Comparison of ENCODE assay signal across 8 mouse cellular contexts in the genomic region with DNA sequence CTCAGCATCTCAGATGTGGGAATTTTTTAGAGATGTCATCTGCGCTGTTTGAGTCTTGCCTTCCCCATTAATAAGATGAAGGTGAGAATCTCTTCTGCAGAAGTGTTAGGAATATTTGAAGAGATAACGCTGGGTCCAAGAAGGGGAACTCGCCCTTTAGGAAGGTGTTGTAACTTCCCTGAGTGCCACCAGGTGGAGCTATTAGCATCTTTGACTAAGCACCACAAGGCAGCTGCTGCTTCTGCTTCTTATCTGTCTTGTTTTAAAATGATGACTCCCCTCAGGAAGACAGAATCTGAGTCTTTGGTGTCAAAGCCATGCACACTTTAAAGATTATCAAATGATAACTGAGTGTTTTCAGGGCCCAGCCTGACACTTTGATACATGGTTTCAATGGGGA. TPM values are rescaled to one million over a fixed set of nuclear protein-coding genes. Genes with fewer than 3 reads are reported as not detected.
A peak's percentile ranks its signal among the peaks of the same experiment; 100 is the strongest.
DNase-seq lines count a peak whose midpoint lies in the region; ATAC-seq and TF ChIP-seq lines count a peak whose summit lies in the region.

No protein-coding gene starts in this region.

- TF ChIP-seq POLR2A in embryonic fibroblast, embryonic 13.5 days (IDR thresholded peaks at IDR 0.05; ENCODE audit: low read depth, low read length): no peak

- H3K4me3 ChIP-seq in kidney, embryonic 14.5 days (ENCODE audit: low read length): no peak overlapping the region
- H3K4me3 ChIP-seq in embryonic fibroblast, embryonic 13.5 days (ENCODE audit: insufficient read depth, low read length): no peak overlapping the region
- no peak overlapping the region for H3K4me3 ChIP-seq in midbrain, embryonic 15.5 days

- no peak for ATAC-seq in kidney, embryonic 14.5 days (ENCODE audit: low FRiP score, low TSS enrichment)
- peak; percentile 73 to 80 for ATAC-seq in hematopoietic stem cell, adult 5-6 weeks (replicated peaks in 1 of 2; ENCODE audit: insufficient read depth in 1 of 2, low FRiP score in 2 of 2, low TSS enrichment in 1 of 2, low read depth in 1 of 2, poor library complexity in 2 of 2, severe bottlenecking in 2 of 2)
- peak; percentile 81; the same call in 1 of the 2 replicates for ATAC-seq in midbrain, embryonic 15.5 days (replicated peaks)

- H3K4me1 ChIP-seq in kidney, embryonic 14.5 days (ENCODE audit: control insufficient read depth, insufficient read depth, low read length): no peaks in the 10 kb centered on the region
- peaks cover 4% of the 10 kb centered on the region for H3K4me1 ChIP-seq in embryonic fibroblast, embryonic 13.5 days (ENCODE audit: control insufficient read depth, insufficient read depth, low read length)
- 0 out of 2 replicates have a peak, but pooled peaks cover 3% of the 10 kb centered on the region for H3K4me1 ChIP-seq in midbrain, embryonic 15.5 days

- no peaks in the 10 kb centered on the region for H3K36me3 ChIP-seq in kidney, embryonic 14.5 days (ENCODE audit: control insufficient read depth, insufficient read depth, low read length)
- H3K36me3 ChIP-seq in midbrain, embryonic 15.5 days (replicated peaks): no peaks in the 10 kb centered on the region

- DNase-seq in kidney, adult 9 months: peak; percentile 66
- peak; percentile 38 for DNase-seq in adrenal gland, postnatal 25 days
- peak; percentile 60 for DNase-seq in left cerebral cortex, postnatal 10 days (ENCODE audit: extremely low spot score in 1 of 2, low spot score in 2 of 2)
- DNase-seq in spleen, postnatal 4 days (ENCODE audit: low spot score in 2 of 2): peak; percentile 46 to 73

- H3K27me3 ChIP-seq in kidney, embryonic 14.5 days (ENCODE audit: control insufficient read depth, insufficient read depth, low read length): no peaks in the 10 kb centered on the region
- H3K27me3 ChIP-seq in midbrain, embryonic 15.5 days (replicated peaks): no peaks in the 10 kb centered on the region

- intact Hi-C loops in left cerebral cortex, postnatal 10 days (cut with DNase I): loop anchor here (5.0 to 10.0 kb wide), 3 partner anchors 119 to 227 kb away; partner anchors contain the start of gene Mapk9

- no peaks in the 10 kb centered on the region for H3K9me3 ChIP-seq in kidney, embryonic 14.5 days (ENCODE audit: control insufficient read depth, low read length)
- no peaks in the 10 kb centered on the region for H3K9me3 ChIP-seq in midbrain, embryonic 15.5 days

- no peak overlapping the region for H3K4me2 ChIP-seq in kidney, embryonic 14.5 days (replicated peaks; ENCODE audit: low read depth, low read length)
- H3K4me2 ChIP-seq in midbrain, embryonic 15.5 days: no peak overlapping the region

- no peak overlapping the region for H3K27ac ChIP-seq in kidney, embryonic 14.5 days (ENCODE audit: low read depth, low read length)
- no peak overlapping the region for H3K27ac ChIP-seq in embryonic fibroblast, embryonic 13.5 days (ENCODE audit: insufficient read depth, low read length)
- no peak overlapping the region for H3K27ac ChIP-seq in midbrain, embryonic 15.5 days

- TF ChIP-seq CTCF in embryonic fibroblast, embryonic 13.5 days (IDR thresholded peaks at IDR 0.05; ENCODE audit: borderline replicate concordance, insufficient read depth, low read length): peak; percentile 35; the same call in 1 of the 2 replicates

- H3K9ac ChIP-seq in kidney, embryonic 14.5 days (ENCODE audit: low read depth, low read length): no peak overlapping the region
- no peak overlapping the region for H3K9ac ChIP-seq in midbrain, embryonic 15.5 days

- 12% methylated on average over 3 of the region's 3 CpGs for WGBS in kidney, embryonic 14.5 days
- WGBS in midbrain, embryonic 15.5 days: 14% methylated on average over 3 of the region's 3 CpGs

RNA-seq across cellular contexts. Expression of gene Cnot6, which starts 15.4 kb away (rescaled TPM):
- polyA plus RNA-seq in kidney, embryonic 14.5 days (2014; fragmentation: Nextera tagmentation; extraction: Ambion mirVana): 75.3 and 77.4 TPM in 2 replicates
- 53.0 and 58.6 TPM in 2 replicates for total RNA-seq in adrenal gland, postnatal 25 days (2021)
- polyA plus RNA-seq in embryonic fibroblast, embryonic 13.5 days (2011; ENCODE audit: insufficient read length, low read depth, missing spikeins): 66.6 and 94.8 TPM in 2 replicates
- total RNA-seq in hematopoietic stem cell, adult 5-6 weeks (2017): 55.0 and 95.4 TPM in 2 replicates
- 10 to 100 TPM; 47.6 to 48.9 TPM for total RNA-seq in left cerebral cortex, postnatal 10 days (2021)
- 47.4 and 52.2 TPM in 2 replicates for polyA plus RNA-seq in midbrain, embryonic 15.5 days (2015; fragmentation: Nextera tagmentation; extraction: Ambion mirVana)
